Mouse (Mus musculus) ES-E14 (cell line): ENCODE results near the gene Il10. TPM values are rescaled to one million over a fixed set of nuclear protein-coding genes. Genes with fewer than 3 reads are reported as not detected.

Experiments used
- DNase-seq: peaks from one replicate; pipeline ENCODE4 v3.0.0-alpha.2; 2013; ENCODE audit warnings: low read depth, low spot score
- H3K27ac ChIP-seq: 2 replicates; pipeline ENCODE4 v1.5.1; 2012; ENCODE audit warnings: low read depth, mild to moderate bottlenecking, low read length, moderate library complexity, mixed read lengths; ENCODE audit not compliant: poor library complexity, insufficient read depth, severe bottlenecking
- H3K36me3 ChIP-seq: 2 replicates; pipeline ENCODE4 v1.6.1; 2012; ENCODE audit warnings: mild to moderate bottlenecking, low read length, moderate library complexity, mixed read lengths; ENCODE audit not compliant: control insufficient read depth, poor library complexity, insufficient read depth, severe bottlenecking
- H3K4me1 ChIP-seq, 2 experiments: fragments of 150-350 bp in 1 of 2; sonication (generic) in 1 of 2; 2 replicates each; pipeline ENCODE4 v1.6.1; 2012; ENCODE audit warnings: low read length in 2 of 2, mild to moderate bottlenecking in 1 of 2, mixed read lengths in 1 of 2; ENCODE audit not compliant: control insufficient read depth in 2 of 2, insufficient read depth in 2 of 2, poor library complexity in 1 of 2
- H3K4me3 ChIP-seq, 2 experiments: fragments of 150-350 bp in 1 of 2; sonication (generic) in 1 of 2; 2 replicates each; pipeline ENCODE4 v1.5.1; 2012; ENCODE audit warnings: low read length in 2 of 2, low read depth in 1 of 2, mild to moderate bottlenecking in 1 of 2, mixed read lengths in 1 of 2; ENCODE audit not compliant: insufficient read depth in 1 of 2, poor library complexity in 1 of 2, severe bottlenecking in 1 of 2
- H3K9ac ChIP-seq: 2 replicates; pipeline ENCODE4 v1.6.1; 2012; ENCODE audit warnings: low read depth, mild to moderate bottlenecking, low read length, mixed read lengths; ENCODE audit not compliant: poor library complexity, insufficient read depth, severe bottlenecking
- H3K9me3 ChIP-seq: fragments of 150-350 bp; sonication (generic); 2 replicates; pipeline ENCODE4 v1.6.1; 2012; ENCODE audit warnings: low read depth, mild to moderate bottlenecking, low read length; ENCODE audit not compliant: control insufficient read depth, insufficient read depth
- CHD2 ChIP-seq: IDR thresholded peaks from 2 replicates; pipeline ENCODE4 v1.6.1; 2014; ENCODE audit warnings: mild to moderate bottlenecking, low read depth, low read length, inconsistent platforms
- HCFC1 ChIP-seq: IDR thresholded peaks from 2 replicates; pipeline ENCODE4 v1.6.1; 2012; ENCODE audit warnings: low read length, inconsistent platforms, borderline replicate concordance; ENCODE audit not compliant: insufficient read depth
- MAFK ChIP-seq: IDR thresholded peaks from 2 replicates; pipeline ENCODE4 v1.6.1; 2014; ENCODE audit warnings: mild to moderate bottlenecking, low read depth, low read length, inconsistent platforms; ENCODE audit not compliant: insufficient read depth
- ZC3H11A ChIP-seq: IDR thresholded peaks from 2 replicates; pipeline ENCODE4 v1.6.1; 2012; ENCODE audit warnings: low read depth, mild to moderate bottlenecking, inconsistent platforms, low read length, borderline replicate concordance
- ZNF384 ChIP-seq: IDR thresholded peaks from 2 replicates; pipeline ENCODE4 v1.6.1; 2012; ENCODE audit warnings: low read depth, low read length, inconsistent platforms
- in situ Hi-C, 2 experiments: fragments of 600-800 bp; cut with MboI; formaldehyde crosslinking; loops; one replicate each; pipeline ENCODE4 v1.15.1; 2025; ENCODE audit warnings: low sequenced_read_pairs in 2 of 2, inconsistent platforms in 1 of 2; ENCODE audit not compliant: unreplicated experiment in 2 of 2
- total RNA-seq: library from RNA; depleted of rRNA; stranded (reverse); fragments of 300-350 nt; gene quantifications from 2 replicates; pipeline ENCODE4 v1.2.3, GENCODE M21; 2012; rRNA removed

Il10 gene
- total RNA-seq: 0.48 and 1.8 TPM in 2 replicates

GRCm38 (mm10) chr1:131019492-131020098 lies at the start of gene Il10:
Gene Il10, plus strand, starts transcription at chr1:131019845.
- 0 out of 4 replicates have a peak, but pooled peaks cover 0 to 2% of the 10 kb centered on the region in 2 experiments for H3K4me1 ChIP-seq
- in situ Hi-C loops: no loop called here
- H3K4me3 ChIP-seq: no peak within 1 kb of the TSS
- TF ChIP-seq CHD2 (no peak), HCFC1 (no peak), MAFK (no peak), ZC3H11A (no peak), ZNF384 (no peak)
- H3K36me3 ChIP-seq: no peaks in the 10 kb centered on the region
- H3K9me3 ChIP-seq: no peaks in the 10 kb centered on the region
- H3K27ac ChIP-seq: no peak within 1 kb of the TSS
- H3K9ac ChIP-seq: no peak within 1 kb of the TSS
- no peak for DNase-seq

- Histone ChIP-seq H3K27ac (no peak overlapping the region), H3K4me1 (no peaks in the 10 kb centered on the region), H3K9me3 (no peaks in the 10 kb centered on the region), H3K4me3 (no peak overlapping the region), H3K9ac (no peak overlapping the region), H3K36me3 (no peaks in the 10 kb centered on the region)
- in situ Hi-C loops: no loop called here
- TF ChIP-seq ZC3H11A (0 out of 2 replicates have a peak, but pooled peaks have one; percentile 11), CHD2 (no peak), HCFC1 (no peak), ZNF384 (no peak)
- DNase-seq: no peak
Measured at GRCm38 (mm10) chr1:130979455-130979854, 40.2 kb upstream of the Il10 start.

- no peak overlapping the region for H3K27ac ChIP-seq
- no peak overlapping the region for H3K4me3 ChIP-seq
- no peaks in the 10 kb centered on the region for H3K9me3 ChIP-seq
- in situ Hi-C loops: no loop called here
- DNase-seq: no peak
- TF ChIP-seq CHD2: no peak
- TF ChIP-seq HCFC1: no peak
- TF ChIP-seq ZNF384: no peak
- TF ChIP-seq ZC3H11A: no peak
- no peak for TF ChIP-seq MAFK
- no peak overlapping the region for H3K9ac ChIP-seq
- H3K4me1 ChIP-seq: no peaks in the 10 kb centered on the region
- H3K36me3 ChIP-seq: no peaks in the 10 kb centered on the region
Measured at GRCm38 (mm10) chr1:130984441-130984840, 35.2 kb upstream of the Il10 start.

GRCm38 (mm10) chr1:130987001-130987400 lies 32.6 kb upstream of the Il10 start:
- no peak for DNase-seq
- Histone ChIP-seq H3K9me3 (no peaks in the 10 kb centered on the region), H3K4me3 (no peak overlapping the region)

GRCm38 (mm10) chr1:130987418-130987817 lies 32.2 kb upstream of the Il10 start:
- TF ChIP-seq HCFC1 (no peak), ZC3H11A (no peak), CHD2 (no peak), ZNF384 (no peak), MAFK (no peak)
- in situ Hi-C loops: no loop called here

More at GRCm38 (mm10) chr1:130987001-130987400, 32.6 kb upstream of the Il10 start:
- no peak for TF ChIP-seq CHD2
- no peak for TF ChIP-seq ZNF384
- no peak for TF ChIP-seq HCFC1
- TF ChIP-seq ZC3H11A: no peak
- Histone ChIP-seq H3K9ac (no peak overlapping the region), H3K27ac (no peak overlapping the region), H3K4me1 (no peaks in the 10 kb centered on the region), H3K36me3 (no peaks in the 10 kb centered on the region)
- in situ Hi-C loops: no loop called here

More at GRCm38 (mm10) chr1:130987418-130987817, 32.2 kb upstream of the Il10 start:
- no peak overlapping the region for H3K9ac ChIP-seq
- no peaks in the 10 kb centered on the region for H3K4me1 ChIP-seq
- H3K27ac ChIP-seq: no peak overlapping the region
- H3K36me3 ChIP-seq: no peaks in the 10 kb centered on the region
- no peaks in the 10 kb centered on the region for H3K9me3 ChIP-seq
- H3K4me3 ChIP-seq: no peak overlapping the region
- DNase-seq: no peak
